Mouse (Mus musculus) adrenal gland, adult 2 months (tissue): ENCODE measurements around the gene Mlkl. TPM values are rescaled to one million over a fixed set of nuclear protein-coding genes. Genes with fewer than 3 reads are reported as not detected.

Experiments
- DNase-seq: peaks from one replicate; pipeline ENCODE4 v3.0.0; 2021
- long read RNA-seq: library from polyadenylated mRNA; stranded (forward); transcript quantifications from one replicate; pipeline ENCODE4 v2.0.0, GENCODE M21; 2021
- polyA plus RNA-seq: library from polyadenylated mRNA; depleted of rRNA; stranded (reverse); fragments of >200 nt; gene quantifications from 2 replicates; pipeline ENCODE4 v1.2.3, GENCODE M21; 2012; rRNA removed
- total RNA-seq, 2 experiments: library from RNA; stranded (reverse); gene quantifications; 2 replicates each; pipeline ENCODE4 v1.2.3; 2021

Gene Mlkl
- total RNA-seq (10 to 100 TPM in 1 of 2 experiments, 1 to 10 TPM in 1; 8.4 to 25.0 TPM), polyA plus RNA-seq (1.1 and 2.0 TPM in 2 replicates)
- long read RNA-seq, transcript Mlkl-202 (11 exons, 1,976 nt) = major isoform, 6 of 9 reads
- long read RNA-seq, partial matches to known transcripts = 1 of 9 reads
- long read RNA-seq, other reads (novel, unspliced or antisense) = 1 of 9 reads

DNA sequence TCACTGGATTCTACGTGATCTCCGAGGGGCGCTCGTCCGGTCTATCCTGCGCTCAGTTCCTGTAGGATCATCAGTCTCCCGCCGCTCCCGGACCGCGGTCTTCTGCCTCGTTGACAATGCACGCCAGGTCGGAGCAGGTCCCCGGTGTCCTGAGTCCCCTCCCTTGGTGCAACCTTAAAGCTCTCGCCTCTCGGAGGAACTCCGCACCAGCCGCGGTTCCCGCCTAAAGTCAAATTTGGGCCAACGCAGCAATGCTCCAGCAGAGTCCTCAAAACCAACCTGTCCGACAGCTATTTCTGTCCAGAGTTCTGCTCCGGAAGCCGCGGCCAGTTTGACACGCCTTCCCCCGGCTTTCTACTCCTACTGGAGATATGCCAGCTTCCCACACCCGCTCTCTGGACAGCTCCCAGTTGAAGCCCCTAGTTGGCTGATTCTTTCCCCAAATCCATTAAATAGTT, at the start of gene Mlkl:
Mlkl (minus strand) TSS at position 288 of the 458 bp plus-strand sequence.
- DNase-seq = peak; percentile 80

DNA sequence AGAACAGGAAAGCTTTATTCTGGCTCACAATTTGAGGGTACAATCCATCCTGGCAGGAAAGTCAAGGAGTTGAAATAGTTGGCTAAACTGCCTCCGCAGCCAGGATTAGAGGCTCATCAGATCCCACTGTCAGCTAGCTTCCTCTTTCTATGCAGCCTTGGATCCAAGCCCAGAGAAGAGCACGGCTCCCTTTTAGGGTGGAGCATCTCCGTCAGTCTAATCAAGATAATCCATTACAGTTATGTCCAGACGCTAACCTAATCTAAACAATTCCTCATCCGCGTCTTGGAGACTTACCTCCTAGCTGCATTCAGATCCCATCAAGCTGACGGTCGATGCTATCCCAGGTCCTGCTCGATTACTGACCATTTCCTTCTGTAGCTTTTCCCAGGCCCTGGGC, 47.9 kb upstream of the Mlkl start:
- DNase-seq = peak; percentile 24

DNA sequence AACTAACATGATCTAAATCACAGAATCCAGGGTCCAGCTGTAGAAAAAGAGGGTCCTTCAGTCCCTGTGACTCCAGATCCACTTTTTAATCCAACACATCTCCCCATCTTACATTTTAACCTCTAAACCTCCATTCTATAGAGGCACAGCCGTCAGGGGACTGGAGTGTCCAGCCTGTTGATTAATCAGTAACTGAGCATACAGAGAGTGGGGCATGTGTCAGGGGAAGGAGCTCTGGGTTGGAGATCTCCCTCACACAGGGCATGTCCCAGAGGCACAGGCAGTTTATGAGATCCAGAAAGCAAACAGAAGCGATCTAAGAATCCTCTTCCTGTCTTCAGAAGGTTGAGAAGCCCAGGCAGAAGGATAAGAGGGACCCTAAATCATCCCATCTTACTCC, 46.7 kb upstream of the Mlkl start:
- no peak for DNase-seq

DNA sequence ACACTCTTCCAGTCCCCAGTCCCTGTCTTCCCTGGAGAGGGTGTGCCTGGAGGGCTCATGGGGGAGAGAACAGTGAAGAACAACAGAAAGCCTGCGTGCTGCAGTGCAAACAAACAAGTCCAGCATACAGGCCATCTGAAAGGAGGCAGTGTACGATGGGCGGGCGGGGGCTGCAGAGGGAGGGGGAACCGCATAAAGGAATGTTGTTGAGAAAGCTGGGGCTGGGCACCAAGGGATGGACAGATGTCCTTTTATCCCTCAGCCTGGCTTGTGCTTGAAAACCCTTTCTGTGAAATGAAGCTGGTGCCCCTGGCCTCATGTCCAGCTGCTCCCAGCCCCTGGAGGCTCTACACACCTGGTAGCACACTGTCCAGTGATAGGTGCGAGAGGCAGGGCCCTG, 37.2 kb upstream of the Mlkl start:
- DNase-seq = no peak

DNA sequence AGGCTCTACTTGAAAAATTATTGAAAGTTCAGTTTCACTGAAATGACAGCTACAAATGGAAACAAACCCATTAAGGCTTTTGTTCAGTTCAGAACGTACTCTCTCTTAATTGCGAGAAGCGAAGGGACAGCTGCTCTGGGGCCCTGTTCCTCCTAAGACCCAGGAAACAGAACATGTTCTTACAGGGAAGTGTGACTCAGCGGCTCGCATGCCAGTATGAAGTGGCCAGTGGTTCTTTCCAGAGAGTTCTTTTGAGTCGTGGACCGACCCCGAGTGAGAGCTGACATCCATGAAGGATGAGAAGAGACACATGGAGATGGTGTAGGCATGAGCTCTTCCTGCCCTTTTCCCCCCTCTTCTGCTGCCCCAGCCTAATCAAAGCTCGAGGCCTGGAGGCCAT, 31.7 kb upstream of the Mlkl start:
- DNase-seq = no peak

DNA sequence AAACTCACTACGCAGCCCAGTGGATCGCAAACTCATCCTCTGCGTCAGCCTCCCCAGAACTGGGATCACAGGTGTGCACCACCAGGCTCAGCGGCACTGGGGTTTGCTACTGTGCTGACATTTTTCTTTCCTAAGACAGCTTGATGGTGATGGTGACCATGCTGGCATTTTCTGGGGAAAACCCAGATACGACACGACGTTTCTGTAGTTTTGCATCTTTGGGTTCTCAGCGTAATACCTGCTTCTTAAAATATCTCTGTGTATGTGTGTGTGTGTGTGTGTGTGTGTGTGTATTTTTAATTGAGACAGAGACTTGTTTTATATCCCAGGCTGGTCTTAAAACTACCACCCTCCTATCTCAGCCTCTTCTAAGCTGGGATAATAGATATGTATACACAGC, 29.4 kb upstream of the Mlkl start:
- no peak for DNase-seq

DNA sequence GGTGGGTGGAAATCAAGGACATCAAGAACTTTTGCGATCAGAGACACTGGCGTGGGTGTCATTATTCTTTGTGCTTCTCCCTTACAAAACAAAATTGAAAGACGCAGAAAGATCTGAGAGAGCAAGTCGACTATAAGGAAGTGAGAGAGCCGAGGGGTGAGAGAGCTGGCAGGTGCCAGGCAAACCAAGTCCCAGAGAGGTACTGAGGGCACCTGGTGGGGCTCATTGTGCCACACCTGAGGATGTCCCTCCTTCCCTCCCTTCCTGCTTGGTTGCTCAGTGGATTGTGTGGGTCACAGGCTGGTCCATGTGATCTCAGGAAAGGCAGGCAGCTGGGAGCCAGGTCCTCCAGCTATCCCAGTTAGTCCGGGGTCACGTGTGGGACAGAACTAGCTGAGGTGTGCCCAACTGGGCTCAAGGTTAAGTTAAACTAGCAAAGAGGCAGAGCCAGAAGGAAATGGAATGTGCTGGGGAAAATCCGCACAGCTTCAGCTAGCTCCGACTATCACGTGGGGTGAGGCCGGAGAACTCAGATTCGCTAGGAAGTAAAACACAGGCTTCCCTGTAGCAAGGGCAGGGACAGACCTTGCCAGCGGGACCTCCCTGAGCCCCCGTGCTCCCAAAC, 28.7 kb upstream of the Mlkl start:
- DNase-seq = peak; percentile 44

DNA sequence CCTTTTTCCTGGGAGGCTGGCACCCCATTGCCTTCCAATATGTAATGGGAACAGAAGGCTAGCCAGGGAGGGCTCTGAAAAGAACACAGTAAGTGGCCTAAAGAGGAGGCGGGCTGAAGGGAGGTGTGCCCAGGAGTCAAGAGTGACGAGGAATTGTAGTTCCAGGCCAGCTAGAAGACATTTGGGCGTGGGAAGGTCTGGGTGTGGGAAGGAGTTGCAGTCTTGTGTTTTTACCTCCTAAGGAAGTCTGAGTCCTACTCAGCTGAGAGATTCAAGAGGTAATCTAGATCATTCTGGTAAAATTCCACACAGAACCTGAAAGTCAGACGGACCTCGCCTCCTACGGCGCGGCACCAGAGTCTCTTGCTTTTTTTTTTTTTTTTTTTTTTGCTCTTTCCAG, 25.5 kb upstream of the Mlkl start:
- no peak for DNase-seq

DNA sequence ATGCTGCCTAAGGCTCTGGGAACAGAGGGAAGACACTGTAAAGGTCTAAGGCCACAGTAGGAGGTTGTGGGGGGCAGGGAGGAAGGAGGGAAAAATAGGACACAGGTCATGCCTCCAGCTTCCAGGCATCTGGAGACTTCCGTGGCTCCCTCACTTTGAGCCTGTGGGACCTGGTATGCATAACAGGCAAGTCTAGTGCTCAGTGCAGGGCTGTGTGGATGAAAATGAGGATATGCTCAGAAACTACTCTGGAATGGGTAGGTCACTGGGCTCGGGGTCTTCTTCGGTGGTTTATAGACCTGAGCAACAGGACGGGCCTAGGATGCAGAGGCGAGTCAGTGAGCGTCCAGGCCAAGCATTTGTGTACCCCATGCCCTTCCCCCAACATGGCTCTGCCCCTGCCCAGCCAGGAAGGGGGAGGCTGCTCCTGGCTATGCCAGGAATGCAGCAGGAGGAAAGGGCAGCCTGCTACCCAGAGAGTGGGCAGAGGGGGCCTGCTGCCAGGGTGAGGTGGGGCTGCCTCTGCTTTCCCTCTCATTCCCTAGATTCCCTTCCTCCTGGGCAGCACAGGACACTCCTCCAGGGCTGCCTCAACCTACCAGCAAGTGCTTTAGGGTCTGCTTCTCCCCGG, 22.7 kb upstream of the Mlkl start:
- DNase-seq = no peak

DNA sequence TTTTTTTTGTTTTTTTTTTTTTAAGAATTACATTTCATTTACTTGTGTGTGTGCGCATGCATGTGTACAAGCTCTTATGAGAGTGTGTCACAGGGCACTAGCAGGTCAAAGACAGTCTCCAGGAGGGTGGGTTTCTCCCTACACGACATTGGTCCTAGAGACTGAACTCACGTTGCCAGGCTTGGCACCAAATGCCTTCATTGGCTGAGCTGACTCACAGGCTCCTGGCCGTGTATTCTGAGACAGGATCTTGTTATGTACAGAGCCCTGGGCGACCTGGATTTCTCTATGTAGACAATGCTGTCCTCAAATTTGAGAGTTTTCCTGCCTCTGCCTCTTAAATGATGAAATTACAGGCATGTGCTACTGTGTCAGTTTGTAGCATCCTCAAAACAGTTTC, 22.0 kb upstream of the Mlkl start:
- DNase-seq = no peak

DNA sequence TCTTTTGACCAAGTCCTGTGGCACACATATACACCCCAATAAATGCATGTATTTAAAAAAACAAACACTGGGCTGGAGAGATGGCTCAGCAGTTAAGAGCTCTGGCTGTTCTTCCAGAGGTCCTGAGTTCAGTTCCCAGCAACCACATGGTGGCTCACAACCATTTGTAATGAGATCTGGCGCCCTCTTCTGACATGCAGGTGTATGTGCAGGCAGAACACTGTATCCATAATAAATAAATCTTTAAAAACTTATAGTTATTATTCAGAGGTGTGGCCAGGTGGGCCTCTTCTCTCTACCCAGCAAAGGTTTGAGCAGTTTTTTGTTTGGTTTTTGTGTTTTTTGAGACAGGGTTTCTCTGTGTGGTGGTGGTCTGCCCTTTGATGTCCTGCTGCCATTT, 20.9 kb upstream of the Mlkl start:
- no peak for DNase-seq

DNA sequence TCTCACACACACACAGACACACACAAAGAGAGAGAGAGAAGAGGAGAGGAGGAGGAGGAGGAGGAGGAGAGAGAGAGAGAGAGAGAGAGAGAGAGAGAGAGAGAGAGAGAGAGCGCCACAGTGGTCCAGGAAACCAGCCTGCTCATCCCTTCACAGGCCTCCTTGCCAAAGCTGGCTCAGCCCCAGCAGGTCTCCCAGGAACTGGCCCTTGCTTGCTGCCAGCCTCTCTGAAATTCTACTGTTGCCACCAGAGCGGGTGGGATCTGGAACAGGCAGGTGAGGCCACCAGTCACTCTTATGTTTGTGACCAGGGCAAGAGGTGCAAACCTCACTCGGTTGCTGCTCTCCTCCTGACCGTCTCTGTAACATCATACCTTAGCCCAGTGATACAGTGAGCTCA, 19.5 kb upstream of the Mlkl start:
- no peak for DNase-seq

DNA sequence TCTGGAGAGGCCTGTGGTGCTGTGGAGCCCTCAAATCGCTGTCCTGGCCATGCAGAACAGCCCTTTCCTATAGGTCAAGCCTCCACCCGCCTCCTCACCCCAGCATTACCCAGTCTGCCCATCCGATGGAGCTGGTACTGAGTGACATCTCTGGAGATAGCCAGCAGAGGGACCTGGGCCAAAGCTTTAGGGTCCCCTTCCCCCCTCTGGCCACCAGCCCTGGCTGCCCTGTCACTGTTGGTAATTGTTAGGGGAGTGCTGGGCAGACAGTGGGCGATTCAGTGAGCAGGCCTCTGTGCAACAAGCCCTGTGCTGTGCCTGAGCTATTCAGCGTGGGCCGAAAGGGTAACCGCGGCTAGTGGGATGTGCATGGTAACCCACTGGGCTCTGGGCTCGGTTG, 15.5 kb upstream of the Mlkl start:
- no peak for DNase-seq

DNA sequence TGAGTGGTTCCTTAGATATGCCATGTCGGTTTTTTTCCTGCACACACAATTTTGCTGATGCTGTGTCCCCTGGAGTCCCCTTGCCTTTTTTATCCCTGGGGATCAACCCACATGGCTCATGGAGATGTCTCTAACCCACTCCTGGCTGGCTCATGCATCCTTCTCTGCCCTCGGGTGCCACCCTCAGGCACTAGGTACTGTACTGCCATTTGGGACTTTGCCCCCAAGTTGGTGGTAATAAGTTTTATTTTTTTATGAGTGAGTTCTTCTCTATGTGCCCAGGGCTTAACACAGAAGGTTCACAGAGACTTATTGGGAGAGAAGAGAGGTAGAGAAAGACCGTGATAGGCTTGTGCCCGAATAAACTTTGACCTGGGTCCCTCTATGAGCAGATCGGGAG, 14.3 kb upstream of the Mlkl start:
- DNase-seq = no peak

DNA sequence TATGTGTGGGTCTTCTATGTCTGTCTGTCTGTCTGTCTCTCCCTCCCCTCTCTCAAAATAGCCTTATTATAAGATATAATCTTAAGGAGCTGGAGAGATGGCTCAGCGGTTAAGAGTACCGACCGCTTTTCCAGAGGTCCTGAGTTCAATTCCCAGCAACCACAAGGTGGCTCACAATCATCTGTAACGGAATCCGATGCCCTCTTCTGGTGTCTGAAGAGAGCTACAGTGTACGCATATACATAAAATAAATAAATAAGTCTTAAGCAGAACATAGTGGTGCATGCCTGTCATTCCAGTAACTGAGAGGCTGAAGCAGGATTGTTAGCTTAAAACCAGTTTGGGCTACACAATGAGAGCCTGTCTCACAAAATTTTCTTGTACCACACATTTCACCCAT, 12.6 kb upstream of the Mlkl start:
- DNase-seq = no peak

DNA sequence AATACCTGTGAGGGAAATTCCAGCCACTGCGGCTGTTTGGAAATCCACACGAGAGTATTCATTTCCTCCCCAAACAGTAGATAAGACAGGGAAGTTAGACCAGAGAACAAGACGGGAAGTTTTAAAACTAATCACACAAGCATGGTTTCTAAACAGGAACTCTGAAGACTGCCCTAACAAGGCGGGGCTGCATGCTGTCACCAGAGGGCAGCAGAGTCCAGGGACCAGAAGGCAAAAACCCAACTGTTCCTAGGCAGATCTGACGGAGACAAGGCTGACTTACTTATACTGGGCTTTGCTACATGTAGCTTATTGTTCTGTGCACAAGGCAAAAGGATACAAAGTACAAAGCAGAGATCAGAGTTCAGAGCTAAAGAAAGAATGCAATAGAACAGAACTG, 5.2 kb upstream of the Mlkl start:
- peak; percentile 86 for DNase-seq

DNA sequence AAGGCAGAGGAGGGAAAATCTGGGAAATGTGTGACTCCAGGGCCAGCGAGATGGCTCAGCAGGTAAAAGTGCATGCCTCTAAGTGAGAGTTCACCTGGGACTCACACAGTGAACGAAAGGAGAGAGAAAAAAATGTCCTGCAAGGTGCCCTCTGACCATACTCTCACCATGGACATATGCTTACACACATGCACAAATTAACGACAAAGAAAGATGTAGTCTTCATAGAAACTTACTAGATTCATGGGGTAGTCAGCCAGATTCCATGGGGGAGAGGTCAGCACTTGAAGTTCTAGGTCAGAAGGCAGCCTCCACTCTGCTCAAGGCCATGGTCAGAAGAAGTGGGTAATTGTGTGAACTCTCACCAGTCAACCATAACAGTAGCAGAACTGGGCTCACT, 2.2 kb upstream of the Mlkl start:
- DNase-seq = peak; percentile 34

DNA sequence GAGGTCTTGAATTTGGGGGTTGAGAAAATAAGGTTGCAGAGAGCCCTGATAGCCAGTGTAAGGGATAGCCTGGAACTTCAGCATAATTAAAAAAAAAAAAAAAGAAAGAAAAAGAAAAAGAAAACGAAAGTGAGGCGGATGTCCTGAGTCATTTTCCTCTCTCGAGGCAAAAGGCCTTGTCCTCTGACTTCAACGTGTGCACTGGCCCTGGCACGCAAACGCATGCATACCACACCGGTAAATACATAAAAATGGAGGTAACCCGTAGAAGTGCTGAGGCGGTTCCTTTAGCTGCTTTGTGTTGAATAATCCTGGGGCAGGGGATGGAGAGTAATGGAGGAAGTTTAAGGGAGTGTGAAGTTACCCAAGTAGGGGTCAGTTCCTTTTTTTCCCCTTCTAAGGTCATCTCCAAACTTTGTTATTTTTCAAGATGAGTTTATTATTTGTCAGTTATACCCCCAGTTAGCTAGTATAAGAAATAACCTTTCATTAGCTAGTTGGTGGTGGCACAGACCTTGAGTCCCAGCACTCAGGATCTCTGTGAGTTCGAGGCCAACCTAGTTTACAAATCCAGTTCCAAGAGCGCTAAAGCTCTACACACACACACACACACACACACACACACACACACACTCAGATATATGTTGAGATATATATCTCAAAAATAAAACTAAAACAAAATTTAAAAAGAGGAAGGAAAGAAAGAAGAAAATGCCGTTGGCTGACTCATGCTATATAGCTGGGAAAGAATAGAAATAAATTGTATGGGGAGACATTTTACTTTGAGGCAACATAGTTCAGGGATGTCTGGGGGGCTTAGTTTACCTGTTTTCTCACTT, 612 bp upstream of the Mlkl start:
- DNase-seq = peak; percentile 49

DNA sequence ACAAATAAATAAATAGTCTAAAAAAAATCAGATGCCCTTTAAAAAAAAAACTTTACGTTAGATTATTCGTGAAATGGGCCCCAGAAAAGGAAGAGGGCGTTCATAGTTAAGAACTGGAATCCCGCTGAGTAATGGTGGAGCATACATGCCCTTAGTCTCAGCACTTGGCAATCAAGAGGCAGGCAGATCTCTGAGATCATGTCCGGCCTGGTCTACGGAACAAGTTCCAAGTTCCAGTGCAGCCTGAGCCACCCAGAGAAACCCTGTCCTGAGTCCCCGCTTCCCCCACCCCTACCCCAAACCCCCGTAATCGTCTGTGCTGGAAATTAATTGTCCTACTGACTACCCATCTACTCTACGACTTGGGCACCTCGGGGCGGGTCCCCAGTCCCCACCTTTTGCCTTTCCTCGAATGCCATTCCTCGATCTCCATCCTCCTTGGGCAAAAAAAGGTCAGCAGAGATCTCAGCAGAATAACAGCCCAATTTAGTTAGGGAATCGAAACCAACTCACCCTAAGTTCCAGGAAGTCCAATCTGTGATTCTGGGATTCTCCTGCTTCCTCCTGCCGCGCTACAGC, 577 bp downstream of the Mlkl start:
- no peak for DNase-seq

DNA sequence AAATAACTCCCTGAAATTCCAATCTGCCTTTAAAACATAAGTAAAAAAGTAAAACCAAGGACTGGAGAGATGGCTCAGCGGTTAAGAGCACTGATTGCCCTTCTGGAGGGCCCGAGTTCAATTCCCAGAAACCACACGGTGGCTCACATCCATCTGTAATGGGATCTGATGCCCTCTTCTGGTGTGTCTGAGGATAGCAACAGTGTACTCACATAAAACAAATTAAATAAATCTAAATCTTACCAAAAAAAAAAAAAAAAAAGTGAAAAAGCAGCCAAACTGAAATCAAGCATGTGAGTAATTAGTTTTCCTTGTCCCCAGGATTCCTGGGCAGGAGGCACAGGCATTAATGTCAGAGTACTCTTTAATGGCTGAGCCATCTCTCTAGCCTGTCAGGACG, 1.3 kb downstream of the Mlkl start:
- no peak for DNase-seq

DNA sequence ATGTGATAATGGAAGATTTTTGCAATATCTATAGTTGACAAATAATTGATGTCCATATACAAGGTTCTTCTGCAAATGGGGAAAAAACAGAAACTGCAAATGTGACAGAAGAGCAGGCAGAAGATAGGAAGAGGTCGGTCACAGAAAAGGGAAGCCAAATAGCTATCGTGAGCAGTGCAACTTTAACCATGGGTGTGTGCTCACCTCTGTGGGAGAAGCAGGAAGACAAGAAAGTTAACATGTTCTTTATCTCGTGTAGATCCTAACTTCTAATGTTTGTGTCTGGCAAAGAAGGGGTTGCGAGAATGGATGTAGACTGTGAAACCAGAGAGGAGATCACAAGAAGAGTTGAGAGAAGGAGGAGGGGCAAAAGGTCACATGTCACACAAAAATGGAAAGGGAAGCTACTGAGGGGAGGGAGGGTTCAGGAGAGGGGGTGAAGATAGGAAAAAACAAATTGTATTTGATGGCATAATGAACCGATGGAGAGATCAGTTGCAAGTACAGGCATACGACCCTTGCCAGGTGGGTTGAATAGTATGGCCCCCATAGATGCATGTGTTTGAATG, 12.7 kb downstream of the Mlkl start:
- no peak for DNase-seq

DNA sequence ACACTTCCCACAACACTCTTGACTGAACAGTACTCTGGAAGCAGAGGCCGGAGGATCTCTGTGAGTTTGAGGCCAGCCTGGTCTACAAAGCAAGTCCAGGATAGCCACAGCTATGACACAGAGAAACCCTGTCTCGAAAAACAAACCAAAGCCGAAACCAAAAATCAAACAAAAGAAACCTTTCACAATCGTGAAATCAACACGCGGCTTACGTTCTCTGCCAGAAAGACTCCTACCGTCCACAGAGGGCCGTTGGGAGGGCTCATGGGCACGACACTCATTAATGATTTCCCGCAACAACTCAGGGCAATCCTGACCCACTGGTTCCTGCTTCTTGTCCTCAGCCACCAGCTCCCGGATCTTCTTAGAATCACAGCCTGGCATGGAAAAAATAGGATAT, 23.2 kb downstream of the Mlkl start:
- DNase-seq = no peak
